In the genomic region with DNA sequence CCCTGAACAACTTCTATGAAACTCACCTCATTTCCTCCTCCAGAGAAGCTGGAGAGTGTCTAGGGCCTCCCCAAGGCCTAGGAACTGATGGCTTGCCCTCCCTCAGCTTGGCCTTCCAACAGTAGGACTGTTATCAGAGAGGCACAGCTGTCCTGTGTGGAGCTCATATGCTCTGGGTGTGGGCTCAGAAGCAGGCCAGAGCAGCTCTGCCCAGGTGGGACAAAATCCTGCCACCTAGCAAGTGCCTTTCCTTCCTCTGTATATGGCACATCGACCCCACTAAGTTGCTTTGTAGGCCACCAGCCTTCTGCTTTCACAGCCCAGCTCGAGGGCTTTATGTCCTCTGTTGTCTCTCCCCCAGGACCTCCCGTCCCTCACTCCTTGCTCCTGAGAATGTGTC, we compare ENCODE assay signal across 13 mouse cellular contexts. TPM values are rescaled to one million over a fixed set of nuclear protein-coding genes. Genes with fewer than 3 reads are reported as not detected.
DNase-seq lines count a peak whose midpoint lies in the region; ATAC-seq and TF ChIP-seq lines count a peak whose summit lies in the region.
"Had no signal": no experiment of that assay in that cellular context is flagged by ENCODE, and none has a peak within 500 bp of the region (broad histone marks: within the 10 kb centered on the region; RNA-seq: fewer than 3 reads in every experiment).

No protein-coding gene starts in this region.

- H3K27ac ChIP-seq in heart, embryonic 13.5 days (replicated peaks): no peak overlapping the region; the same call in 1 of the 2 replicates
- H3K27ac ChIP-seq in heart, adult 2 months: no peak overlapping the region
- H3K27ac ChIP-seq in bone marrow, adult 2 months (ENCODE audit: control insufficient read depth, insufficient read depth, low read depth, low read length, poor library complexity): peak overlapping the region; percentile 88
- no peak overlapping the region for H3K27ac ChIP-seq in midbrain, postnatal 0 days (ENCODE audit: low read depth, low read length)
- H3K27ac ChIP-seq: layer of hippocampus, adult 2 months had no signal

- H3K4me1 ChIP-seq in heart, embryonic 13.5 days: peaks cover 20% of the 10 kb centered on the region
- peaks cover 6% of the 10 kb centered on the region; the same call in 1 of the 2 replicates for H3K4me1 ChIP-seq in heart, adult 2 months (ENCODE audit: control insufficient read depth, insufficient read depth, low read length)
- peaks cover 8% of the 10 kb centered on the region for H3K4me1 ChIP-seq in bone marrow, adult 2 months (ENCODE audit: control insufficient read depth, insufficient read depth, low read length)
- no peaks in the 10 kb centered on the region for H3K4me1 ChIP-seq in midbrain, postnatal 0 days (ENCODE audit: insufficient read depth, low read length)

- no peak overlapping the region for H3K9ac ChIP-seq in heart, embryonic 13.5 days
- no peak overlapping the region for H3K9ac ChIP-seq in heart, adult 2 months (ENCODE audit: low read depth, low read length)
- H3K9ac ChIP-seq in midbrain, postnatal 0 days (replicated peaks; ENCODE audit: low read length, poor library complexity, severe bottlenecking): no peak overlapping the region

- H3K79me2 ChIP-seq in heart, adult 2 months (replicated peaks; ENCODE audit: control insufficient read depth, insufficient read depth, low read length): no peaks in the 10 kb centered on the region

- intact Hi-C loops in heart, adult 2 months (cut with DNase I): no loop called here

- peak overlapping the region; percentile 32 for H3K4me2 ChIP-seq in heart, embryonic 13.5 days
- H3K4me2 ChIP-seq in midbrain, postnatal 0 days (ENCODE audit: low read depth, low read length, poor library complexity, severe bottlenecking): no peak overlapping the region

- 70% methylated on average over 3 of the region's 3 CpGs for WGBS in heart, embryonic 13.5 days
- WGBS in heart, adult 2 months: 93% methylated on average over 3 of the region's 3 CpGs
- WGBS in bone marrow, adult 2 months: 59% methylated on average over 3 of the region's 3 CpGs
- 81% methylated on average over 3 of the region's 3 CpGs for WGBS in midbrain, postnatal 0 days

- no peak for TF ChIP-seq EP300 in heart, adult 2 months (IDR thresholded peaks at IDR 0.05; ENCODE audit: insufficient read depth, low read depth, low read length)

- H3K9me3 ChIP-seq in heart, embryonic 13.5 days: no peaks in the 10 kb centered on the region
- H3K9me3 ChIP-seq in midbrain, postnatal 0 days (ENCODE audit: low read length): no peaks in the 10 kb centered on the region
- H3K9me3 ChIP-seq: G1E; megakaryocyte, embryonic 14.5 days had no signal

- peak; percentile 73; the same call in 1 of the 2 replicates for ATAC-seq in heart, embryonic 13.5 days (ENCODE audit: extremely low read depth, insufficient number of reproducible peaks, low FRiP score, low TSS enrichment)
- ATAC-seq in erythroid progenitor cell, adult 5-6 weeks (replicated peaks; ENCODE audit: low FRiP score, poor library complexity, severe bottlenecking): peak; percentile 89
- ATAC-seq in megakaryocyte progenitor cell, adult 5-6 weeks (replicated peaks; ENCODE audit: poor library complexity): peak; percentile 82
- ATAC-seq in midbrain, postnatal 0 days (ENCODE audit: low FRiP score): no peak

- no peak for DNase-seq in heart, adult 2 months
- DNase-seq in lung, postnatal 36 days: no peak
- no peak for DNase-seq in midbrain, postnatal 0 days (ENCODE audit: low spot score)
- DNase-seq in right cerebral cortex, postnatal 10 days (ENCODE audit: low spot score in 2 of 2): no peak
- DNase-seq: adrenal gland, postnatal 36 days; embryo, embryonic 11 days had no signal

- peaks cover 19% of the 10 kb centered on the region for H3K27me3 ChIP-seq in heart, embryonic 13.5 days (replicated peaks)
- no peaks in the 10 kb centered on the region for H3K27me3 ChIP-seq in heart, adult 2 months (ENCODE audit: control insufficient read depth, insufficient read depth, low read length)
- no peaks in the 10 kb centered on the region for H3K27me3 ChIP-seq in midbrain, postnatal 0 days (ENCODE audit: insufficient read depth, low read length)

- TF ChIP-seq CTCF in heart, adult 2 months (IDR thresholded peaks at IDR 0.05): no peak
- no peak for TF ChIP-seq CTCF in bone marrow, adult 2 months (IDR thresholded peaks at IDR 0.05; ENCODE audit: control insufficient read depth, insufficient read depth, low read length)
- no peak for TF ChIP-seq CTCF in midbrain, postnatal 0 days (IDR thresholded peaks at IDR 0.05)

- H3K4me3 ChIP-seq in heart, embryonic 13.5 days: no peak overlapping the region
- no peak overlapping the region for H3K4me3 ChIP-seq in heart, adult 2 months
- H3K4me3 ChIP-seq in bone marrow, adult 2 months (replicated peaks; ENCODE audit: control insufficient read depth, low read depth, low read length): peak overlapping the region; percentile 5
- no peak overlapping the region for H3K4me3 ChIP-seq in midbrain, postnatal 0 days (ENCODE audit: low read depth, low read length)
- H3K4me3 ChIP-seq: layer of hippocampus, adult 2 months; megakaryocyte, embryonic 14.5 days had no signal

- TF ChIP-seq POLR2A in heart, adult 2 months (IDR thresholded peaks at IDR 0.05; ENCODE audit: insufficient read depth, low read depth, low read length): no peak
- TF ChIP-seq POLR2A in bone marrow, adult 2 months (IDR thresholded peaks at IDR 0.05; ENCODE audit: borderline replicate concordance, control insufficient read depth, low read depth, low read length): no peak

- H3K36me3 ChIP-seq in heart, embryonic 13.5 days: no peaks in the 10 kb centered on the region
- no peaks in the 10 kb centered on the region for H3K36me3 ChIP-seq in heart, adult 2 months (ENCODE audit: control insufficient read depth, insufficient read depth, low read length)
- H3K36me3 ChIP-seq in midbrain, postnatal 0 days (ENCODE audit: insufficient read depth, low read length): no peaks in the 10 kb centered on the region
- H3K36me3 ChIP-seq: G1E had no signal

RNA-seq across cellular contexts. Expression of gene Slc22a4, which starts 23.2 kb away (rescaled TPM):
- polyA plus RNA-seq in heart, embryonic 13.5 days (2015; fragmentation: Nextera tagmentation; extraction: Ambion mirVana): 2.3 and 3.1 TPM in 2 replicates
- total RNA-seq in heart, adult 2 months (2021): 1 to 10 TPM; 5.1 to 5.5 TPM
- polyA plus RNA-seq in heart, adult 2 months (2012; rRNA removed): 5.6 and 7.0 TPM in 2 replicates
- polyA plus RNA-seq in bone marrow, adult 2 months (2011; ENCODE audit: insufficient read depth, insufficient read length, low replicate concordance, missing spikeins): 20.7 and 34.8 TPM in 2 replicates
- 82.9 and 109 TPM in 2 replicates for total RNA-seq in erythroid progenitor cell, adult 5-6 weeks (2015; ENCODE audit: low replicate concordance)
- total RNA-seq in erythroid progenitor cell, adult 5-6 weeks (2017; ENCODE audit: low replicate concordance): 115 and 153 TPM in 2 replicates
- total RNA-seq in megakaryocyte progenitor cell, adult 5-6 weeks (2015): 22.2 and 23.6 TPM in 2 replicates
- total RNA-seq in megakaryocyte progenitor cell, adult 5-6 weeks (2017): 15.3 and 22.6 TPM in 2 replicates
- total RNA-seq in midbrain, postnatal 0 days (2014; rRNA removed): 6.2 and 8.3 TPM in 2 replicates
- 7.8 and 8.7 TPM in 2 replicates for polyA plus RNA-seq in midbrain, postnatal 0 days (2015; fragmentation: Nextera tagmentation; extraction: Ambion mirVana)
- total RNA-seq: G1E had no signal
- polyA plus RNA-seq: G1E had no signal

RNA-seq across cellular contexts. Expression of gene Slc22a21, which starts 24.6 kb away (rescaled TPM):
- 2.2 TPM in 2 replicates for polyA plus RNA-seq in heart, embryonic 13.5 days (2015; fragmentation: Nextera tagmentation; extraction: Ambion mirVana)
- 1 to 10 TPM; 1.3 to 1.5 TPM for total RNA-seq in heart, adult 2 months (2021)
- polyA plus RNA-seq in heart, adult 2 months (2012; rRNA removed): 0.61 and 1.1 TPM in 2 replicates
- 3.1 and 6.3 TPM in 2 replicates for polyA plus RNA-seq in bone marrow, adult 2 months (2011; ENCODE audit: insufficient read depth, insufficient read length, low replicate concordance, missing spikeins)
- 4.7 and 7.5 TPM in 2 replicates for total RNA-seq in erythroid progenitor cell, adult 5-6 weeks (2015; ENCODE audit: low replicate concordance)
- total RNA-seq in erythroid progenitor cell, adult 5-6 weeks (2017; ENCODE audit: low replicate concordance): 4.2 and 11.9 TPM in 2 replicates
- 1.4 and 3.0 TPM in 2 replicates for total RNA-seq in megakaryocyte progenitor cell, adult 5-6 weeks (2015)
- total RNA-seq in megakaryocyte progenitor cell, adult 5-6 weeks (2017): 0.71 and 2.3 TPM in 2 replicates
- total RNA-seq in midbrain, postnatal 0 days (2014; rRNA removed): 4.4 and 6.7 TPM in 2 replicates
- polyA plus RNA-seq in midbrain, postnatal 0 days (2015; fragmentation: Nextera tagmentation; extraction: Ambion mirVana): 4.7 and 5.9 TPM in 2 replicates
- total RNA-seq: G1E had no signal
- polyA plus RNA-seq: G1E had no signal
